Mouse (Mus musculus): ENCODE measurements around the gene Pik3cd. TPM values are rescaled to one million over a fixed set of nuclear protein-coding genes. Genes with fewer than 3 reads are reported as not detected.

The Pik3cd gene
- polyA plus RNA-seq, 1 experiment from 2014 or later: 15.7 TPM

DNA sequence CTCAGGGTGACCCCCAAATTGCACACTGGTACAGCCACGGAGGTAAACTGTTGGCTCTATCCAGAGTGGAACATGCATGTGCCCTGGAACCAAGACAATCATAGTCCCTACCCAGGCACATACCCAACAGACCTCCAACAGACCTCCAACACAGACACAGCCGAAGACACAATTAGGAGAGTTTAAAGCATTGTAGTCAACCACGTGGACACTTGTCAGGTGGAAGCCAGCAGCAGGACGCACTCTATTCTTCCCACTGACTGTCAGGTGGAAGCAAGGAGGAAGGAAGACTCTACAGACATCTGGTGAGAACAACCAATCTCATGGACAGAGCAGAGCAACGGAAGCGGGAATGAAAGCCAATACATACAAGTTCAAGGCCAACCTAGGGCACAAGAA, 36.7 kb downstream of the Pik3cd start:
- WGBS: 91% methylated on average over 6 of the region's 6 CpGs
- Histone ChIP-seq H3K9ac (ENCODE audit: low read depth, low read length) (no peak overlapping the region), H3K4me3 (ENCODE audit: low read depth, low read length) (no peak overlapping the region), H3K27me3 (ENCODE audit: control insufficient read depth, insufficient read depth, low read depth, low read length) (no peaks in the 10 kb centered on the region), H3K4me1 (ENCODE audit: control insufficient read depth, insufficient read depth, low read length) (no peaks in the 10 kb centered on the region), H3K9me3 (replicated peaks; ENCODE audit: control insufficient read depth, low read length, poor library complexity, severe bottlenecking) (no peaks in the 10 kb centered on the region), H3K4me2 (ENCODE audit: low read length) (no peak overlapping the region), H3K36me3 (ENCODE audit: control insufficient read depth, insufficient read depth, low read length) (peaks cover 14% of the 10 kb centered on the region), H3K27ac (ENCODE audit: low read length) (no peak overlapping the region)
- ATAC-seq: no peak

DNA sequence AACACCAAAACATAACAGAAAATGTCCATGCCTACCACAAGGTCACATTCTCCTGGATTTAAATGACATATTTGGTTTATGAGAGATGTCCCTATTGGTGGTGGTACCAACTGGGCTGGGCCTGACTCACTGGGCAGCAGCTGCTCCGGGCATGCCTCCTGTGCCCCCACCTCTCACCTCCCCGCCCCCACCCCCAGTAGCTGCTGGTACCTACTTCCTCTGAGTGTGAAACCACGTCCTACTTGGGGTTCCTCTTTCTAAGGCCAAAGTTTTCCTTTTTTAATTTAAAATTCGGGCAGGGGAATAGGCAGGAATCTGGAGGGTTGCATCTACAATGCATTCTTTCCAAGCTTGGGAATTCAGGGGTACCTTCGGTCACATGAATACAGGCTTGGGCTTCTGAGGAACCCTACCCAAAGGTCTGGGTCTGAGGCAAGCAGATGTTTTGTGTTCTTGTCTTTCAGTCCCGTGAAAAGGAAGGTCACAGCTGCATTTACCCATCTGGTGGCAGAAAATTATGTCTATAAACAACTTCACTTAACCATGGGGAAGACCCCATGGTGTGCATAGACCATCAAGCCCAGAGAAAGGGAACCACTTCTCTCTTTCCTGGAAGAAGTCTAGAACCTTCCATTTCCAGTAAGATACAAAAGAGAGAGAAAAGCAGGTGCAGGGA, 37.2 kb downstream of the Pik3cd start:
- H3K9ac ChIP-seq (ENCODE audit: low read depth, low read length): no peak overlapping the region
- 77% methylated on average over 6 of the region's 6 CpGs for WGBS
- no peaks in the 10 kb centered on the region for H3K9me3 ChIP-seq (replicated peaks; ENCODE audit: control insufficient read depth, low read length, poor library complexity, severe bottlenecking)

DNA sequence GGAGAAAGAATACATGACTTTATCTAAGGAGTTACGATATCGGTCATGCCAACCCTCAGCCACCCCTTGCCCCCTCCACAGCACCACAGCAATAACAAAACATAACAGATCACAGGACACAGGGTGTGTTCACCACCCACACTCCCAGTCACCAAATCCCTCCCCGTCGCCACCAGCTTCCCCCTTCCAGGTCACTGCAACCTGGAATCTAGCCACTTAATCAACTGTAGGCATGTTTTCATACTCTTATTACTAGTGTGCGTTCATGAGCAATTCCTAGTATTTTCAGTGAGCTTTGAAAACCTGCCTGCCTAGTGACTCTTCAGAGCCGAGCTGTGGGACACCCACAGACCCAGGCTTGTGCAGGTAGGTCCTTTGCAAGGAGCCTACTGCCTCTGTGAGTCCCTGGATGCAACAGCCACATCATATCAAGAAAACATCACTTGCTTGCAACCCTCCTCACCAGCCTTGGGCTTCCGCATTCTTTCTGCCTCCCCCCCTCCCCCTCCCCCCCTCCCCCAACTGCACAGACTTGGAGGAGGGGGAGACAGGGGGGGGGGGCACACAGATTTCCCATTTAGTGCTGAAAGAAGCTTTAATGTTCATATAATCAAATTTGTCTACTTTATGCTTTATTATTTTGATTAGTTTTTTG, 38.4 kb downstream of the Pik3cd start:
- Histone ChIP-seq H3K4me3 (ENCODE audit: low read depth, low read length) (no peak overlapping the region), H3K27ac (ENCODE audit: low read length) (no peak overlapping the region), H3K9ac (ENCODE audit: low read depth, low read length) (no peak overlapping the region), H3K36me3 (ENCODE audit: control insufficient read depth, insufficient read depth, low read length) (peaks cover 20% of the 10 kb centered on the region), H3K4me2 (ENCODE audit: low read length) (no peak overlapping the region), H3K9me3 (replicated peaks; ENCODE audit: control insufficient read depth, low read length, poor library complexity, severe bottlenecking) (no peaks in the 10 kb centered on the region), H3K27me3 (ENCODE audit: control insufficient read depth, insufficient read depth, low read depth, low read length) (no peaks in the 10 kb centered on the region), H3K4me1 (ENCODE audit: control insufficient read depth, insufficient read depth, low read length) (no peaks in the 10 kb centered on the region)
- no peak for ATAC-seq
- 81% methylated on average over 7 of the region's 7 CpGs for WGBS

More for the DNA sequence above, 37.2 kb downstream of the Pik3cd start:
- Histone ChIP-seq H3K4me3 (ENCODE audit: low read depth, low read length) (no peak overlapping the region), H3K36me3 (ENCODE audit: control insufficient read depth, insufficient read depth, low read length) (peaks cover 14% of the 10 kb centered on the region), H3K27ac (ENCODE audit: low read length) (no peak overlapping the region), H3K27me3 (ENCODE audit: control insufficient read depth, insufficient read depth, low read depth, low read length) (no peaks in the 10 kb centered on the region), H3K4me1 (ENCODE audit: control insufficient read depth, insufficient read depth, low read length) (no peaks in the 10 kb centered on the region), H3K4me2 (ENCODE audit: low read length) (no peak overlapping the region)
- ATAC-seq: no peak

DNA sequence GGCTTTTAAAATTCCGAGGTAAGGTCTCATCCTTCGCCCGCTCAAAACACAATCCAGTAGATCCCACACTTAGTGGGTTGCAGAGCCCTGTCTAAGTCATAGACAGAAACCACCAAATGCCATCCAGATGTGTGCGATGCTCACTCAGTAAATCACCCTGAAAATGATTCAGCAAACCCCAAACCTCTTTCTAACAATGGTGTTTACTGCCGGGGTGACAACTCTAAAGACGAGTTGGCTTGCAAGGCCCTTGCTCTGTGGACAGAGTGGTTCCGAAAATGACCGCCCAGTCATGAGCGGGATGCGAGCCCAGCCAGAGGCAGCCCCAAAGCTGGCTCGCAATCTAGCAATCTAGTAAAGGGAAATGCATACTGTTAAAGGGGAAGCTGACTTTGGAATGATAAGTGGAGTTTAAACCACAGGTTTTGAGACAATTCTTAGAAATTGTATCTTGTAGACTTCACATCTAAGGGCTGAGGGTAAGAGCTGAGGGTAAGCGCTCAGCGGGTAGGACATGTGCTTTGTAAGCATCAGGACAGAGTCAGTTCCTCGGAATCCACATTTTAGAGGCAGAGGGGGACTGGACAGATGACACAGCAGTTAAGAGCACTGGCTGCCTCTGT, 40.3 kb downstream of the Pik3cd start:
- H3K9me3 ChIP-seq (replicated peaks; ENCODE audit: control insufficient read depth, low read length, poor library complexity, severe bottlenecking): no peaks in the 10 kb centered on the region
- no peak overlapping the region for H3K9ac ChIP-seq (ENCODE audit: low read depth, low read length)
- 92% methylated on average over 14 of the region's 14 CpGs for WGBS
- no peak overlapping the region for H3K4me3 ChIP-seq (ENCODE audit: low read depth, low read length)
- no peak overlapping the region for H3K27ac ChIP-seq (ENCODE audit: low read length)
- H3K4me1 ChIP-seq (ENCODE audit: control insufficient read depth, insufficient read depth, low read length): no peaks in the 10 kb centered on the region
- H3K36me3 ChIP-seq (ENCODE audit: control insufficient read depth, insufficient read depth, low read length): peaks cover 29% of the 10 kb centered on the region
- H3K27me3 ChIP-seq (ENCODE audit: control insufficient read depth, insufficient read depth, low read depth, low read length): no peaks in the 10 kb centered on the region
- no peak for ATAC-seq
- no peak overlapping the region for H3K4me2 ChIP-seq (ENCODE audit: low read length)

DNA sequence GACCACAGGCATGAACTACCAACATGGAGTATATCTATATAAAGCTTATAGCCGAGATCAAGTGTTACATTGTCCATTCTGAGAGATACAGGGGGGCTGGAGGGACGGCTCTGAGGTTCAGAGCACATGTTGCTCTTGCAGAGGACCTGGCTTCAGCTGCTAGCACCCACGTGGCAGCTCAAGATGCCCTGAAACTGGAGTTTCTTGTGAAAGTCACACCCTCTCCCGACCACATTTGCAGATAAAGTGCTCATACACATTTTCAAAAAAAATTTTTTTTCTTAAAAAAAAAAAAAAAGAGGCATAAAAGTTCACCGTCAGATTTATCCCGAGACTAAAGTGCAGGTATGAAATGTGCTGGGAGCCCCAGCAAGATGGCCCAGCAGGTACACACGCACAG, 41.8 kb downstream of the Pik3cd start:
- no peaks in the 10 kb centered on the region for H3K27me3 ChIP-seq (ENCODE audit: control insufficient read depth, insufficient read depth, low read depth, low read length)
- 92% methylated on average over 7 of the region's 7 CpGs for WGBS
- no peak for ATAC-seq
- no peak overlapping the region for H3K4me3 ChIP-seq (ENCODE audit: low read depth, low read length)
- H3K4me1 ChIP-seq (ENCODE audit: control insufficient read depth, insufficient read depth, low read length): no peaks in the 10 kb centered on the region
- H3K27ac ChIP-seq (ENCODE audit: low read length): no peak overlapping the region
- H3K9me3 ChIP-seq (replicated peaks; ENCODE audit: control insufficient read depth, low read length, poor library complexity, severe bottlenecking): no peaks in the 10 kb centered on the region
- H3K36me3 ChIP-seq (ENCODE audit: control insufficient read depth, insufficient read depth, low read length): peaks cover 32% of the 10 kb centered on the region
- no peak overlapping the region for H3K4me2 ChIP-seq (ENCODE audit: low read length)
- H3K9ac ChIP-seq (ENCODE audit: low read depth, low read length): no peak overlapping the region

DNA sequence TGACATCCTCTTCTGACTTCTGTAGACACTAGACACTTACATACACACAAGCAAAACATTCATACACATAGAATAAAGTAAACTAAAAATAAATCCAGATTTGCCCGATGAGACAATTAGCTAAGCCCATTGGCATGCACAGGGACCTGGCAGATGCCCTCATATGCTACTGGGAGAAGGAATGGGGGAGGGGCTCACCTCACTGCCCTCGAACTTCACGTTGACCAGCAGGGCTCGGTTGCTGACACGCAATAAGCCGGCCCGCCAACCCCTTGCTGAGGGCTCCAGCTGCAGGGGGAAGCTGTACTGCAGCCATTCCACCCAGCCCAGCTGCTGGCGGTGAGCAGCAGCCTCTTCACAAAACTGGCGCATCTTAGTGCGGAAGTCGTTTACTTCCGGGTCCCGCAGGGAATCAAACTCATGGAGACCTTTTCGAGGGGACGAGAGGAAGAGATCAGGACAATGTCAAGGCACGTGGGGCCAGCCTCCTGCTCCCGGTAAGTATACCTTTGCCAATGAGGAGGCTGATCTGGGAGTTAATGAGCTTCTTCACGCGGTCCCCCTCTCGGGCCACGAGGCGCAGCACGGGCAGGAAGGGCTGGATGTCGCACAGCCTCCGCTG, 42.8 kb downstream of the Pik3cd start:
- WGBS: 73% methylated on average over 25 of the region's 25 CpGs
- Histone ChIP-seq H3K27ac (ENCODE audit: low read length) (no peak overlapping the region), H3K9me3 (replicated peaks; ENCODE audit: control insufficient read depth, low read length, poor library complexity, severe bottlenecking) (no peaks in the 10 kb centered on the region), H3K9ac (ENCODE audit: low read depth, low read length) (no peak overlapping the region), H3K4me3 (ENCODE audit: low read depth, low read length) (no peak overlapping the region), H3K27me3 (ENCODE audit: control insufficient read depth, insufficient read depth, low read depth, low read length) (no peaks in the 10 kb centered on the region), H3K4me2 (ENCODE audit: low read length) (no peak overlapping the region), H3K36me3 (ENCODE audit: control insufficient read depth, insufficient read depth, low read length) (peaks cover 34% of the 10 kb centered on the region), H3K4me1 (ENCODE audit: control insufficient read depth, insufficient read depth, low read length) (no peaks in the 10 kb centered on the region)
- no peak for ATAC-seq

DNA sequence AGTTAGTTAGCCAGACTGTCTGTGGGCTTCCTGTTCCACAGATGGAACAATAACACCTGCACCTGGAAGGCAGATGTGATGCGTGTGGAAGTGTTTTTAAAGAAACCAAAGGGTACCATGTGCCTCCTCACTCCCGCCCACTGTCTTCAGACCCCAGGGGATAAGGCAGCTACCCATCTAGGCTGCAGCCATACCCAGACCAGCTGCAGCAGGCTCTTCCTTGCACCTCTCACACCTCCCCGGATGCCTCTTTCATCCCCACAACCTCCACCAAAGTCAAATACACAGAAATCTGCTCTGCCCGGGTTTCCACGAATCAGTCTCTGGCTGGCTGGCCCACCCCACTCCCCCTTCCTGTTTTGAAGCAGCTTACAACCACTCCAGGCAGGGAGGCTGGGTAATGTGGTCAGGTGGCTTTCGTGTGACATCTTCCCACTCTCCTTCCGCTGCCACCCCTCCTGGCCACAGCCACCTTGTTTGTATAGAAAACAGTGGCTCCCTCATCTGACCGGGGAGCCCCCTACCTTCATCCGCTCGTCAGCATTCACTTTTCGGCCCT, 44.4 kb downstream of the Pik3cd start:
- no peaks in the 10 kb centered on the region for H3K27me3 ChIP-seq (ENCODE audit: control insufficient read depth, insufficient read depth, low read depth, low read length)
- H3K4me1 ChIP-seq (ENCODE audit: control insufficient read depth, insufficient read depth, low read length): no peaks in the 10 kb centered on the region
- H3K36me3 ChIP-seq (ENCODE audit: control insufficient read depth, insufficient read depth, low read length): peaks cover 48% of the 10 kb centered on the region
- no peaks in the 10 kb centered on the region for H3K9me3 ChIP-seq (replicated peaks; ENCODE audit: control insufficient read depth, low read length, poor library complexity, severe bottlenecking)
- no peak overlapping the region for H3K4me3 ChIP-seq (ENCODE audit: low read depth, low read length)
- H3K27ac ChIP-seq (ENCODE audit: low read length): no peak overlapping the region
- ATAC-seq: no peak
- no peak overlapping the region for H3K9ac ChIP-seq (ENCODE audit: low read depth, low read length)
- H3K4me2 ChIP-seq (ENCODE audit: low read length): no peak overlapping the region
- 87% methylated on average over 11 of the region's 11 CpGs for WGBS

DNA sequence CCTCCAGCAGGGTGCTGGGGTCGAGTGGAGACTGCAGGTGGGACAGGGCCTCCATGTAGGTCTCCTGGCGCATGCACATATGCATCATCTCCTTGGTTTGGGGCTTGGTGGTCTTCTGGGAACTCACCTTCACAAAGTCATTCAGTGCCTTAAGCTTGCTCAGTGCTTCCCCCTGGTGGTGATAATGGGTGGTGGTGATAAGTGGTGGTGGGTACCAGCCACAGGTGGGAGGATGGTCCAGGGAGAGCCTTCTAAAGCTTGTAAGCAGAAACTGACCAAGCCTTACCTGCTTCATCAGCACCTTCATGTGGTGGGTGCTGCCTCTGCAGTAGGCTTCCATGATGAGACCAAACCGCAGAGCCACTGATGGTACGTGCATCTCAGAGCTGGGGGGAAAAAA, 48.1 kb downstream of the Pik3cd start:
- no peak overlapping the region for H3K4me2 ChIP-seq (ENCODE audit: low read length)
- H3K9ac ChIP-seq (ENCODE audit: low read depth, low read length): no peak overlapping the region
- no peak overlapping the region for H3K27ac ChIP-seq (ENCODE audit: low read length)
- H3K9me3 ChIP-seq (replicated peaks; ENCODE audit: control insufficient read depth, low read length, poor library complexity, severe bottlenecking): no peaks in the 10 kb centered on the region
- H3K4me3 ChIP-seq (ENCODE audit: low read depth, low read length): no peak overlapping the region
- H3K4me1 ChIP-seq (ENCODE audit: control insufficient read depth, insufficient read depth, low read length): no peaks in the 10 kb centered on the region
- no peaks in the 10 kb centered on the region for H3K27me3 ChIP-seq (ENCODE audit: control insufficient read depth, insufficient read depth, low read depth, low read length)
- no peak for ATAC-seq
- 87% methylated on average over 4 of the region's 4 CpGs for WGBS
- peaks cover 48% of the 10 kb centered on the region for H3K36me3 ChIP-seq (ENCODE audit: control insufficient read depth, insufficient read depth, low read length)

Data from midbrain, embryonic 16.5 days (tissue).